Mouse (Mus musculus) thymus, postnatal 25 days (tissue): Measurements from ENCODE around the gene Zfp978.
"Not testable (repeated sequence)": the region's sequence is repeated elsewhere in the genome, so short reads cannot be mapped to it uniquely, and the experiment has no call there.

Experiments
- DNase-seq: peaks from one replicate; pipeline ENCODE4 v3.0.0; 2022

Zfp978 gene

DNA sequence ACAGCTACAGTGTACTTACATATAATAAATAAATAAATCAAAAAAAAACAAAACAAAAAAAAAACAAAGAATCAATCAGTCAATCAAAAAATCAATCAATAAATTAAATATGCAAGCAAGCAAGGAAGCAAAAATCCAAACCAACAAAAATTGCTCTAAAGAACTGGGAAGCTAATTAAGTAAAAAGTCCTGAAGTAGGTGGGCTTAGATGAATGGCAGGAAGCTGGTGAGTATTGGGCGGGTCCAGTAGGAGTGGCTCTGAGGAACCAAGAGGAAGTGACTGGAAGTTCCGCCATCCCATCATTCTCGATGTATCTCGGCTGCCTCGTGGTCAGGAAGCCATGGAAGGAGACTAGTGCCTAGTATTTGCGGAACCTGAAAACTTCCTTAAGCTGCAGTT lies at the start of gene Zfp978:
Gene Zfp978 (plus strand): TSS at position 301 of the 400 bp plus-strand sequence.
- not testable (repeated sequence) for DNase-seq

DNA sequence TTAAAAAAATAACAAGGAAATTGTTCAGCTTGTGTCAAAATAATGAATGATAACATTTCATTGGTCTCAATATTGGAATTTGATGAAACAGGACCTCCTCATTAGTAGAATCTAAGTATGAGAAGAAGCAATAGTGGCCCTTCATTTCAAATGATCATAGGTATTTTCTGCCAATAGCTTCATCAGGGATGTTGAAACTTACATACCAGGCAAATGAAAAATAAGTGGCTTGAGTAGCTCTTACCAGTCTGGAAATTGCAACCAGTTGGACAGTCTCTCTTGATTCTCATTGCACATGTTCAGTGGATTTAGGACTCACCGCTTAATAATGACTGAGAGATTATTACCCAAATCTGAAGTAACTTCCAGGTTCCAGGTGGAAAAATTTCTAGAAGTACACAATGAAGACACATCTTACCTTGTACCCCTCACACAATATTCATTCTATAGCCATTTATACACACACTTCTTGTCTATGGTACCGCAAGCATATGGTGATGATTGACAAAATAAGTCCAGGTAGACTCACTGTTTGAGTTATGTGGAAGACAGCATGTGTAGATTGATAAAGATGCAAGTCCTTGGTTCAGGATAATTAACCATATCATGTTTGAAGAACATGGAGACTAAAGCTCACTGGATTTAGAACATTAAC lies 25.9 kb upstream of the Zfp978 start:
- not testable (repeated sequence) for DNase-seq

DNA sequence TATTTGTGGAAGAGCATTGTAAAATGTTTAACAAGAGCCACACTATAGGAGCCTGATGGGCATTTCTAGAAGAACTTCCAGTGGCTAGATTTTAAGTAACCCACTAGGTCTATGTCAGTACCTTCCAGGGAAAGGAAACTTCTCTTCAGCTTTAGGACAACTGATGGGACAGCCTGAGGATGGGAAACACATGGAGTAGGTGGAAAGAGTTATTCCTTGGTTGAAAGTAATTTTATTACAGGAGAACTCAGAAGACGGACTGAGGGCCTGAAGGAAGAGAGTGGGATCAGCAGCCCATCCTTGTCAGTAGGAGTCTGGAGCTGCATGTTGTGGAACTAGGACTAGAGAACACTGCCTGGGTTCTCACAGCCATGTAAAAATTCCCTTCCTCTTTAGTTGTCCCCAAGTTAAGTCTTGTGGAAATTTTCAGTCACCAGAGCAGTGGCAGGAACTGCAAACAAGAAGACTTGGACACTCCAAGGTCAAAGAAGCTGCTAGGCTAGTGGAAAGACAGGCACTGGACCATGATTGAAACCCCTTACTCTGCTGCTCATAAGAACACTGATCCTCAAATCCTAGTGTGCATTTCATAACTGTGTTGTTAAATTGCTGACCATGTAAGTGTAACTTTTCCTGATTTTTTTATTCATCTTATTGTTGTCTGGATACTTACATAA lies 25.3 kb upstream of the Zfp978 start:
- DNase-seq = not testable (repeated sequence)

DNA sequence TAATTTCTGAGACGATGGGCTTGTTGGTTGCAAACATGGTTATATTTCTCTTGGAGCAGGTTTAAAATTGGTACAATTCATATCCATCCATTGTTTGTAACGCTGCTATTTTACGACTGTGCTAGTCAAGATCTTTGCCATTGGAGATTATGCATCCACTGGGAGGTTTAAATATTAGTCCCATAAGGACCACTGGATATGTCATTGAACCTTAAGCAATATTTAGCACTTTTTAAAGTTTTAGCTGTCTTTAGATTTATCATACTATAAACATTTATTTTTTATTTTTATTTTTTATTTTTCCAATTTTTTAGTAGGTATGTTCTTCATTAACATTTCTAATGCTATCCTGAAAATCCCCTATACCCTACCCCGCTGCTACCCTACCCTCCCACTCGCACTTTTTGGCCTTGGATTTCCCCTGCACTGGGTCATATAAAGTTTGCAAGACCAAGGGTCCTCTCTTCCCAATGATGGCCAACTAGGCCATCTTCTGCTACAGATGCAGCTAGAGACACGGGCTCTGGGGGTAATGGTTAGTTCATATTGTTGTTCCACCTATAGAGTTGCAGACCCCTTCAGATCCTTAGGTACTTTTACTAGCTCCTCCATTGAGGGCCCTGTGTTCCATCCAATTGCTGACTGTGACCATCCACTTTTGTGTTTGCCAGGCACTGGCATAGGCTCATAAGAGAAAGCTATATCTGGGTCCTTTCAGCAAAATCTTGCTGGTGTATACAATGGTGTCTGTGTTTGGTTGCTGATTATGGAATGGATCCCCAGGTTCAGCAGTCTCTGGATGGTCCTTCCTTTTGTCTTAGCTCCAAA lies 24.5 kb upstream of the Zfp978 start:
- not testable (repeated sequence) for DNase-seq

DNA sequence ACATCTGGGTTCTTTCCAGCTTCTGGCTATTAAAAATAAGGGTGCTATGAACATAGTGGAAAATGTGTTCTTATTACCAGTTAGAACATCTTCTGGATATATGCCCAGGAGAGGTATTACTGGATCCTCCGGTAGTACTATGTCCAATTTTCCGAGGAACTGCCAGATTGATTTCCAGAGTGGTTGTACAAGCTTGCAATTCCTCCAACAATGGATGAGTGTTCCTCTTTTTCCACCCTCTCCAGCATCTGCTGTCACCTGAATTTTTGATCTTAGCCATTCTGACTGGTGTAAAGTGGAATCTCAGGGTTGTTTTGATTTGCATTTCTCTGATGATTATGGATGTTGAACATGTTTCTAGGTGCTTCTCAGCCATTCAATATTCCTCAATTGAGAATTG lies 23.6 kb upstream of the Zfp978 start:
- not testable (repeated sequence) for DNase-seq

DNA sequence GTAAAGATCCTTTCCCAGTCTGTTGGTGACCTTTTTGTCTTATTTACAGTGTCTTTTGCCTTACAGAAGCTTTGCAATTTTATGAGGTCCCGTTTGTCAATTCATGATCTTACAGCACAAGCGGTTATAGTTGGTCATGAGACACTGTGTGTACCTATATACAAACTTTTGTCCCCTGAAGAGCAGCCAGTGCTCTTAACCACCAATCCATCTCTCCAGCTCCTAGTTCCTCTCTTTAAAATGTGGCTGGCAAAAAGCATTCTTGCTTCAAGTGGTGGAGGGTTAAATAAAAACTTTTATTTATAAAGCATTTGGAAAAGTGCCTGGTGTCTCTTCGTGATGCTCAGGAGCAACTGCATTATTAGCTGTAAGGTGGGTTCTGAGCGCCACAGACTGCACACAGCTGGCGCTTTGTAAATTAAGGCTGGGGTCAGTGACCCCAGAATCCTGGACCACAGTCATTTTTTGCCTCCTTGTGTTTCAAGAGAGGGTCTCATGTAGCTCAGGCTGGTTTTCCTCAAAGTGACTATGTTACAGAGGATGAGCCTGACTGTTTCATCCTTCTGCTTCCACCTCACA lies 23.0 kb upstream of the Zfp978 start:
- DNase-seq = no peak

DNA sequence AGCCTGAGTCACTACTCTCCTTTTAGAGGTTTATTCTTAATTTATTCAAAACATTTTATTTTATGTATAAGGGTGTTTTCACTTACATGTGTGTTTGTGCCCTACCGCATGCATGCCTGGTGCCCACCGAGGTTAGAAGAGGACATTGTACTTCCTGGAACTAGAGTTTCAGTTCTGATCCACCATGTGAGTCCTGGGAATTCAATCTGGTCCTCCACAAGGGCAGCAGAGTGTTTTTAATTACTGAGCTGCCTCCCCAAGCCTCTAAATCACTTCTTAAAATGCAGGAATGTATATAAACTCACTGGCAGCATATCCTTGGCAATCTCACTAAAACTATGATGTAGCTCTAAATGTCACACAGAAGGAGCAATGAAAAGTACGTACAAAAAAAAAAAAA lies 22.4 kb upstream of the Zfp978 start:
- DNase-seq = not testable (repeated sequence)

DNA sequence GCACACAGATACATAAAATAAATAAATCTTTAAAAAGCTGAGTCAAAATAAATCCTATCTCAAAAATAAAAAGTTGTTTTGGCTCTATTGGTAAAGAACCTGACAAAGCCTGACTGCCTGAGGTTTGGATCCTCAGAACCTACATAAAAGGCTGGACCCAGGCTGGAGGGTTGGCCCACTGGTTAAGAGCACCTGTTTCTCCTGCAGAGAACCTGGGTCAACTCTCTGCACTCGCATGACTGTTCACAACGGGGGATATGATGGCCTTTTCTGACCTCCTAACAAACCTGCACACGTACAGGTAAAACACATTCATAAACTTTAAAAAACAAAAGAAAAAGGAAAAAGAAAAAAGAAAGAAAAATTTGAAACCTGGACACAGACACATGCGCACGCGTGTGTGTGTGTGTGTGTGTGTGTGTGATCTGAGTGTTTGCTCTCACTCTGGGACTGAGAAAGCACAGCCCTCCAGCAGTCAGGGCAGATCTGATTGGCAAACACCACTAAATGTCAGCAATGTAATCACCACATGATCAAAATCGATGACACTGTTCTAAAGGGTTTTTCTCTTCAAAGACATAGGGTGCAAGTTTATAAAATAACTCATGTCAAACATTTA lies 21.4 kb upstream of the Zfp978 start:
- not testable (repeated sequence) for DNase-seq

DNA sequence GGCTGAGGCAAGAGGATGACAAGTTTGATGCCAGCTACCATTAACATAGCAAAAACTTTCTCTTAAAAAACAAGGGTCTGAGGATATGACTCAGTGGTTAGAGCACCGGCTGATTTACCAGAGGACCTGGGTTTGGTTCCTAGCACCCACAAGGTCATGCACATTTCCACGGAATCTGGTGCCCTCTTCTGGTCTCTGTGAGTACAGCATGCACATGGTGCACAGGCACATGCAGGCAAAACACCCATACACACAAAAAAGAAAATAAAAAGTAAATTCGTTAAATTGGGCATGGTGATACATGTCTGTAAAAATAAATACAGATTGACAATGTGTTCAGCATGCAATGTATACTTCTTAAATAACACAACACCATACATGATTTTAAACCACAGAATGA lies 20.9 kb upstream of the Zfp978 start:
- DNase-seq = not testable (repeated sequence)

DNA sequence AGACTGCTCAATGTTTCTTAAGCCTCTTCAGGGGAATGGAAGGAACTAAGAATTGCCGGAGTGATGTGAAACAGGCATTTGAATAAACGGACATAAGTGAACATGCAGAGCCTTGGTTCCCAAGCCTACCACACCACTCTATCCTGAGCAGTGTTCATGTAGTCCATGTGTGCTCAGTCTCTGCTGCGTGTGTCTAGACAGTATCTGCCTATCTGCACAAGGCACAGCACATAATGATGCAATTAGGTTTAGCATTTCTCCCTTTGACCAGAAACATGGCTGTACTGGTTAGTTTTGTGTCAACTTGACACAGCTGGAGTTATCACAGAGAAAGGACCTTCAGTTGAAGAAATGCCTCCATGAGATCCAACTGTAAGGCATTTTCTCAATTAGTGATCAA lies 20.2 kb upstream of the Zfp978 start:
- not testable (repeated sequence) for DNase-seq

DNA sequence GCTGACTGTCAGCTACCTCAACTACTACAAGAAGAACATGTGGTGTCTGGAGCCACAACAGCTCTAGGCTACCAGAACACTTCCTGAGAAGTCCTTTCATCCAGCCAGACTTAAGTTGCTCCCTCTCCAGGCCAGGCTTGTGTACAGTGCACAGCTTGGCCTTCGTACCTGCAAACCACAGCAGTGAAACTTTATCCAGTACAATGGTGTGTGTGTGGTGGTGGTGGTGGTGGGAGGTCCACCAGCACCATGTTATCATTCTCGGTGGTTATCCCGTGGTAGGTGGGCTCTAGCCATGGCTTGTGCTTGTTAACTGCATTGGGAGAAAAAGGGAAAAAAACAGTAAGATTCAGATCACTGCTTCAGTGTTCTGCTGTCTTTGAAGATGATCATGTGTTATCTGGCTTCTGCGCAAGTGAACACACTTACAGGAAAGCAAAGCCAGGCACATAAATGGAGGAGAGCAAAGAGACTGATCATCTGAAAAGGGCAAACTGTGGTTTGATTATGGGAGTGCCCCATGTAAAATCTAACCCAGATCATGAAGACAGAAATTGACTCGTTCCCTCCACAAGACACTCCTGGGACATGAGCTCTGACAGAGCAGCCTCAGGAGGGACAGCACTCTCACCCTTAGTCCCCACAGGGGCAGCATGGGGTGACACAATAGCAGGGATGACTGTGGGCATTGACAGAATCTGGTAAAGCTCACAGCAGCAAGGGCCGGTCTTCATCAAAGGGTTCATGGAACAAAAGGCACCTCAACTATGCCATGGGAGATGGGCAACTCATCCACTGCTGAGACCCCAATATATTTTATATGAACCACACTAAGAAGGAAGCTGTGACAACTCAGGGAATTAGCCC lies 17.8 kb upstream of the Zfp978 start:
- DNase-seq = not testable (repeated sequence)

DNA sequence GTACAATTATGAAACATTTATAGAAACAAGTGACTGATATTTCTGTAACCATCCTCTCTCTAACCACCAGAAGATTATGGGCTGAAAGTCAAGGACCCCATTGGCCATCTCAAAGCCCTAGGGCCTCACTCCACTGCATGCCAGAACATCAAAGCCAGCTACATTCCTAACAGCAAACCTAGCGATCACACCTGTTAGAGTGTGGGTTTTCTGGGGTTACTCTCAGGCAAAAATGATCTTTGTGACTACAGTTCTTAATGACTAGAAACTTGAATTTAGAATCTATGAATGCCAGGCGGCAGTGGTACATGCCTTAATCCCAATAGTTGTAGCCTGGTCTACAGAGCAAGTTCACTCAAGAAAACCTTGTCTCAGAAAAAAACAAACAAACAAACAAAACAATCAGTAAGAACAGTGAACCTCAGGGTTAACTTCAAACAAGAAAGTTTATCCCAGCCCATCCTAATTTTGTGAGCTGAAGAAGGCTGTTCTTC lies 16.0 kb upstream of the Zfp978 start:
- not testable (repeated sequence) for DNase-seq

DNA sequence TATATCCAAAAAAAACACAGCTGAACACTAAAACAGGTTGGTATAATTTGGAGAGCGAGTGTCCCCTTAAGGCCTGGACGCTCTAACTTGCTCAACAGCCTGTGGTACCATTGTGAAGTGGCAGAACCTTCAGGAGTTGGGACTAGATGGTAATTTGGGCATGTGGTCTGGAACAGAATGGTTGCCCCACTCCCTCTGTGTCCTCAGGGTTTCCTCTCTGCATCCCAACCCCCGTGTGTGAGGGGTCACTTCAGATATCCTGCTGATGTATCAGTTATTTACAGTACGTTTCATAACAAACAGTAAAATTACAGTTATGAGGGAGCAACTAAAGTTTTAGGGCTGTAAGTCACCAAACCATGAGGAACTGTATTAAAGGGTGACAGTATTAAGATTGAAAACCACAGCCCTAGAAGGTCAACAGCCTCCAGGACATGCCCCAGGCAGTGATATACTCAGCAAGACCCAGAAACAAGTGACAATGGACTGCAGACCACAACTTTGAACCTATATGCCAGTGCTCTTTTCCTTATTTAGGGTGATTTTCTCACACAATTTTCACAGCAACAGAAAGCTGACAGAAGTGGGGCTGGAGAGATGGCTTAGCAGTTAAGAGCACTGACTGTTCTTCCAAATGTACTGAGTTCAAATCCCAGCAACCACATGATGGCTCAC lies 14.6 kb upstream of the Zfp978 start:
- not testable (repeated sequence) for DNase-seq

DNA sequence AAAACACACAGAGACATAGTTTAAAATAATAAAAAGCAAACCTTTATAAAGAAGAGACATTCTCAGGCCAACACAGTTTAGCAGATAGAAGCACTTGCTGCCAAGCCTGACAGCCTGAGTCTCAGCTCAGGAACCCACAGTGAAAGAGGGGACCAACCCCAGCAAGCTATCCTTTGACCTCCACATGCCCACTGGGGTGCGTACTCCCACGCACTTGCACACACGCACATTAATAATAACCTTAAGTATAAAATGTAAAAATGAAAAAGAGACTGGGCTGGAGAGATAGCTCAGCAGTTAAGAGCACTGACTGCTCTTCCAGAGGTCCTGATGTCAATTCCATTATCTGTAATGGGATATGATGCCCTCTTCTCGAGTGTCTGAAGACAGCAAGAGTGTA lies 13.8 kb upstream of the Zfp978 start:
- DNase-seq = not testable (repeated sequence)

DNA sequence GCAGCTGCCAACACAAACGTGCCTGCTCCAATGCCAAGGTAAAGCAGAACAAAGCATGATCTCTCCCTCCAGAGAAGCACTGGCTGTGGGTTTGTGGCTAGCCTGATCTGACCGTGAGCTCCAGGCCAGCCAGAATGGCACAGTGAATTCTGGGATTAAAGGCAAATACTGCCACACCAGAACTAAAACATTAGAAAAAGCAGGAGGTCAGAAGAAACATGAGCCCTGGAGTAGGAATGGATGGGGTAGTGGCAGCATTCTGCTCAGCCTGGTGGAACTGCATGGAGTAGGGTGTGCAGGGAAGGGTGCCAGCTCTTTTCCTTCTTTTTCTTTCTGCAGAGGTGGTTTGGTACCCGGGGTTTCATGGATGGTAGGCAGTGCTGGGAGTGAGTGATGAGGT lies 13.2 kb upstream of the Zfp978 start:
- DNase-seq = not testable (repeated sequence)

DNA sequence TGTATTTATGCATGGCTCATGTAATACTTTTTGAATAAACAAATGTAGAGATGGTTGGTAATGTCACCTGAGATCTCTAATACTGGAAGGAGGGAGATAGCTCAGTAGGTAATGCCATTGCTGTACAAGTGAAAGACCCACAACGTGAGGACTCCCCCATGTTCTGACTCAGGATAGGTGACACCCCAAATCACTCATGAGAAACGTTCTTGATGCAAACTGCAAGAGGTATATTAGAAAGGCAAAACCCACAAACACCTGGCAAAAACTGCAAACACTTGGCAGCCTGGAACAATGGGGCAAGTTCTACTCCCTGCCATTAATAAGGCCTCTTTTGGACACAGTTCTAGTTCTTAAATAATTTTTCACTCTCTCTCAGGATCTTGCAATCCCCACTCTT lies 12.7 kb upstream of the Zfp978 start:
- not testable (repeated sequence) for DNase-seq

DNA sequence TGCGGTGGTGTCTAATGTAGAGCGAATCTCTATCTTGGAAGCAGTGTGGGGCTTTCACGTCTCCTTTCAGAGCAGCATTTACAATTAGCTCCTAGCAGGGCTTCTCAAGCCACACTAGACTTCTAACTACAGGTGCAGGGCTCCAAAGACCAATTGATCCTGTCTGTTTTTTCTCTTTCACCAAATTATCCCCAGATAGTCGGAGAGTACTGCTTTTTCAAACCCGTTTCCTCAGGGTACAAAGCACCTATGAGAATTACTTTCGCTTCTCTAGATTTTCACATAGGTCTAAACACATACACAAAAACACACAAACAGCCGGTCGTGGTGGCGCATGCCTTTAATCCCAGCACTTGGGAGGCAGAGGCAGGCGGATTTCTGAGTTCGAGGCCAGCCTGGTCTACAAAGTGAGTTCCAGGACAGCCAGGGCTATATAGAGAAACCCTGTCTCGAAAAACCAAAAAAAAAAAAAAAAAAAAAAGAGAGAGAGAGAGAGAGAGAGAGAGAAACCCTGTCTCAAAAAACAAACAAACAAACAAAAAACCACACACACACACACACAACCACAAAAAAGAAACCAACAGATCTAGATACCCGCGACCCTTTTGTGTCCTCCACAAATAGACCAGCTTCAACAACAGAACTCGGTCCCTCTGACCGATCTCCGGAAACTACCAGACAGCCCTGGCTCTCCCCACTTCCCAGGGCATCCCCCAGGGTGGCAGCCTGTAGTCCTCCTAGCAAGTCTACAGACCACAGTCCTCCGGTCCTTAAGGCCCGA lies 12.0 kb upstream of the Zfp978 start:
- not testable (repeated sequence) for DNase-seq

DNA sequence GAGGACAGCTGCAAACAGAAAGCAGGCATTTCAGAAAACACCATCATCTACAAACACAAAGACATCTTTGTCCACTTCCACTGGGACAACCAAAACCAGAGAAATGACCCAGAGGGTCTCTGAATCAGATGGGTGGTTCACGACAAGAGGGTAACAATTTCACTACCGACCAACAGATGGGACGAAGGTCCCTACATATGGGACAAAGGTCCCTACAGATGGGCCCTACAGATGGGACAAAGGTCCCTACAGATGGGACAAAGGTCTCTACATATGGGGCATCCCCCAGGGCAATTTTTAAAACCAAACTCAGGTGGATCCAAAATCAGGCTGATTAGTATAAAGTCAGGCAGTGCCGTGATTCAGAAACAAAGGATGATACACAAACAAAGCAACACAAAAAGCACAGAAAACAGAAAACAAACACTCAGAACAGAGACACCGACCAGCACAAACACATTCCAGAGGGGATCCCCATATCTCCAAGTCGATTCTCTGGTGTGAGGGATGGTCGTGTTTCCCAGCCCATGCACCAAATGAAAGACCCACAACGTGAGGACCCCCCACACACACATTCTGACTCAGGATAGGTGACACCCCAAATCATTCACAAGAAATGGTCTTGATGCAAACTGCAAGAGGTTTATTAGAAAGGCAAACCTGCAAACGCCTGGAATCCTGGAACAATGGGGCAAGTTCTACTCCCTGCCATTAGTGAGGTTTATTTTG lies 11.3 kb upstream of the Zfp978 start:
- not testable (repeated sequence) for DNase-seq

DNA sequence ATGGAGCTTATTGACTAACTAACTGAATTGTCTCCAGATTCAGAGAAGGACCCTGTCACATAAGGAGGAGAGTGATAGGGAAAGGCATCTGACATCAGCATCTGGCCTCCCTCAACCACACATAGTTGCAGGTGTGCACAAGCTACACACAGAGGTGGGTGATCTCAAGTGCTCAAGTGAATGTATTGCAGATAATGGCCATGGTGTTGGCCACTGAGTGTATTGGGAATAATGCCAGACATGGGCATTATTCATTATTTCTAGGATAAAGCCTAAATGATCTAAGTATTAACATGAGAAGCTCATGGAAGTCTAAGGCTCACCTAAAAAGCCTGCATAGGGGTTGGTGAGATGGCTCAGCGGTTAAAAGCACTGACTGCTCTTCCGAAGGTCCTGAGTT lies 10.6 kb upstream of the Zfp978 start:
- DNase-seq = not testable (repeated sequence)
